Mouse (Mus musculus): ENCODE data around the gene Cycs. TPM values are rescaled to one million over a fixed set of nuclear protein-coding genes. Genes with fewer than 3 reads are reported as not detected.
A peak's percentile ranks its signal among the peaks of the same experiment; 100 is the strongest.

Gene Cycs
- total RNA-seq, 2 experiments from 2014 or later = 163 to 166 TPM

GRCm38 (mm10) chr6:50549051-50549450 lies 17.3 kb downstream of the Cycs start:
- DNase-seq = no peak
- intact Hi-C loops (cut with DNase I) = no loop called here

DNA sequence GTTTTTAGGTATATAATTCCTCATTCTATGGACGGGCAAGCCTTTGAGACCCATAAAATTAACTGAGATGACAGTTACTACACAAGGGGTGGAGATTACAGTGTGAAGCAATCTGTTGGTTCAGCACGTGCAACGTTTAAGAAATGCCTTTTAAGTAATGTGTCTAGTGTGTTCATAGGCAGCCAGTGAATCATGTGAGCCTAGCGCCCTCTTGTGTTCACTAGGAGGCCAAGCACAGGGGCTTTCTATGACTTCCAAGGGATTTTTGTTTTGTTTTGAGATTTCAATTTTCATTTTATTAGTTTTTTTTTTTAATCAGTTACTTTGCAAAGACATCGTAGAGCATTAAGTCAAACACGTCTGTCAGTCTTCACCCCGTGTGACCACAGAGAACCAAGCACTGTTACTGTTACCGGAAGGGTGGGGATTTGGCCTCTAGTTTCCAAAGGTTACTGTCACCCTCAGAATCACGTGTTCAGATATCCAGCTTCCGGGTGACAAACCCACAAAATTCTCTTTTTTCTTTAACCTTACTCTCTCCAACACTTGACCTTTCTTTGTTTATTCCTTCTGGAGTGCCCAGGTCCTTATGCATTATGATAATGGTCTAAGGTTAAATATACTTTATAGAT lies 20.8 kb downstream of the Cycs start:
- DNase-seq = peak; percentile 42 to 61
- intact Hi-C loops (cut with DNase I) = no loop called here

GRCm38 (mm10) chr6:50542535-50542934 lies 23.8 kb downstream of the Cycs start:
- DNase-seq = no peak
- intact Hi-C loops (cut with DNase I) = no loop called here

- intact Hi-C loops (cut with DNase I) = loop anchor here (5.0 to 10.0 kb wide), 3 partner anchors 427 to 1022 kb away; partner anchors contain the start of gene Mpp6
- no peak for DNase-seq
Observed at GRCm38 (mm10) chr6:50539641-50540040, 26.7 kb downstream of the Cycs start.

GRCm38 (mm10) chr6:50536461-50536892 lies 29.9 kb downstream of the Cycs start:
- intact Hi-C loops (cut with DNase I) = loop anchor here (2.0 to 10.0 kb wide), 4 partner anchors 228 to 1019 kb away; partner anchors contain the start of gene Mpp6
- peak; percentile 80 to 90 for DNase-seq

- intact Hi-C loops (cut with DNase I) = loop anchor here (5.0 to 10.0 kb wide), 3 partner anchors 423 to 1018 kb away; partner anchors contain the start of gene Mpp6
- no peak for DNase-seq
Observed at GRCm38 (mm10) chr6:50535346-50535745, 31.0 kb downstream of the Cycs start.

DNA sequence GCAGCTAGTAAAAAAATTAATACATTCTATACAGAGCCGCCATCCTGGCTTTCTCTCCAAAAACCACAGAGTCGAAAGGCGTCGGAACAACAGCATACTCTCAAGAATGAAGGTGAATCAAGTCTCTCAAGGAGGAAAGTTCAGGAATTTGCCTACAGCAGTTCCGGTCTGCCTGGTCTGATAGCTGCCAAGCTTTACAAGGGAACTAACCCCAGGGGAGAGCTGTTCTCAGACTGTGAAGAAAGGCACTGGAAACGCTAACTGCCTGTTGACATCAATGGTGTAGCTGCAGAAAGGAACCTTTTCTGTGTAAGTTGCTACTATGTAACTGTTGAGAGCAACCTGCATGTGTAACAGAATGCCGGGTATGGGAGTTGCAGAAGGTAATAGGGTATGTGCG lies 34.4 kb downstream of the Cycs start:
- DNase-seq = no peak
- intact Hi-C loops (cut with DNase I) = loop anchor here (10.0 kb wide), 1 partner anchor 607 kb away; no protein-coding TSS in a partner anchor

DNA sequence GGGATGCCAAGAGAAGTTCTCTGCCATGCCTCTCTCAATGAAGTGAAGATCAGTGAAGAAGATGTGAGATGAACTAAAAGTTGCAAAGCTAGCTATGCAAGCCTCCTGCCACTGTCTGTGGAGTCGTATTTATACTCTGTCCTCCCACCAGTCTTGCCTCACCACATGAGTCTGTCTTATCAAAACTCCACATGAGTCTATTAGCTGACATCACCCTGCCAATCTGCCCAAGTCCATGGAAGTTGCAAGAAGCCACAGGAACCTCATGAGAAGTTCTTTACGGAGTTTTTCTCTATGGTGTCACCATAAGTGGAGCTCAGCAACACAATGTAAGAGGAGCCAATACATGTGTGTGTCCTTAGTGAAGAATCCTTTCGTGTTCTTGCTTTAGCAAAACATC lies 35.3 kb downstream of the Cycs start:
- no peak for DNase-seq
- intact Hi-C loops (cut with DNase I) = loop anchor here (10.0 kb wide), 1 partner anchor 606 kb away; no protein-coding TSS in a partner anchor

DNA sequence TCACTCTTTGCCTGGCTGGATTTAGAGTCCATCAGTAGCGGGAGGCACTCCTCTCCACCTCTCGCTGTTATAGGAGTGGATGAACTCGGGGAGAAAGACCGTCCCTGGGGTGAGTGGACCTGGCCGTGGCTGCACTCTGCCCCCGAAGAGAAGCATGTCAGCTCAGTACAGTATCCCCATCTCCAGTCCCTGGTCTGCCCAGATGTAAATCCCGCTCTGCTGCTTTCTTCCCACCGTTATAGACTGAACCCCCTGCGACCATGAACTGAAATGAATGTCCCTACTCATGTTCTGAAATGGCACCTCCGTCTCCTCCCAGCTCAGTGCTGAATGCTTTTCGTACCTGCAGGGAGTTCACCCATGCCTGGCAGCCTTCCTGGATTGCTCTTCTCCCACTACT lies 37.1 kb downstream of the Cycs start:
- intact Hi-C loops (cut with DNase I) = loop anchor here (5.0 kb wide), 2 partner anchors 72 to 87 kb away; partner anchors contain the start of gene Osbpl3
- no peak for DNase-seq

- DNase-seq = no peak
- intact Hi-C loops (cut with DNase I) = loop anchor here (5.0 kb wide), 2 partner anchors 70 to 85 kb away; partner anchors contain the start of gene Osbpl3
Observed at GRCm38 (mm10) chr6:50527416-50527815, 38.9 kb downstream of the Cycs start.

DNA sequence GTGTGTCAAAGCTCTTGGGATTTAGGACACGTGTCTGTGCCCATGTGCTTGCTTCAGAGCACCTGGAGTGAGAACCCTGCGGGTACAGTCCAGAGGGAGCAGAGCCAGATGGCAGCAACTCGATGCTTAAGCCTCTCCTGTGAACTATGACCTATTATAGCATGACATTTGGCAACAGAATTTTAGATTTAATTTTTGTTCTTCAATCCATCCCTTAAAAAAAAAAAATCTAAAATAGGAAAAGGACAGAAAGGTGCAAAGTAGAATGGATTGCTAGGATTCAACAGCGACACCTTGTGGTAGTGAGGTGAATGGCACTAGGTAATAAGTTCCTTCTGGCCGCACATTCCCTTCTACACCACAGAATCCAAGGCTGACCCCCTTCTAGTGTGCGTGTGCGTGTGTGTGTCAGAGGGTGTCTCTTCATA lies 39.7 kb downstream of the Cycs start:
- DNase-seq = peak; percentile 76 to 87
- intact Hi-C loops (cut with DNase I) = loop anchor here (1.0 to 5.0 kb wide), 3 partner anchors 69 to 214 kb away; partner anchors contain the start of gene Osbpl3

GRCm38 (mm10) chr6:50525846-50526245 lies 40.5 kb downstream of the Cycs start:
- intact Hi-C loops (cut with DNase I) = loop anchor here (1.0 to 5.0 kb wide), 3 partner anchors 69 to 214 kb away; partner anchors contain the start of gene Osbpl3
- DNase-seq = no peak

DNA sequence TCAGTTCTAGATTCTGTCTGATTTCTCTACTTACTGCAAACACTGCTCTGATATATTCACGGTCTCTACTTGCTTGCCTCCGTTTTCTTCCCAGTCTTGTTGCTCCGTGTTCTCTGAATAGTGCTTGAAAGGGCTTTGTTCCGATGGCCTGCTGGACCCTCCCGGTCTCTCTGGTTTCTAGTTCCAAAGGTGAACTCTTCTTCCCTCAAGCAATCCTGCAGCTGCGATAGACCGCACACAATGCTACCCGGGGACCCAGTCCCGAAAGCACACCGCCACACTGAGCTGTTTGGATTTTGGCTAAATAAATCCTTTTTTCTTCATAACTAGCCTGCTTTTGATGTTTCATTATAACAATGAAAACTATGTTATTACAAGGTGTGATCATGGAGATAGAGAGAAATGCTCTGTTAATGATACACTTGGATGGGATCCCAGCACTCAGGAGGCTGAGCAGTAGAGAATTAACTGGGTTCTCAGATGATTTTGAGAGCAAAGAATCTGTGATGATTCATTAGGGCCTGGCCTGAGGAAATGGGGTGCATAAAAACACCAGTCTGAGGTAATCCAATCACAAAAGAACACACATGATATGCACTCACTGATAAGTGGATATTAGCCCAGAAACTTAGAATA lies 42.0 kb downstream of the Cycs start:
- DNase-seq = no peak
- intact Hi-C loops (cut with DNase I) = no loop called here

DNA sequence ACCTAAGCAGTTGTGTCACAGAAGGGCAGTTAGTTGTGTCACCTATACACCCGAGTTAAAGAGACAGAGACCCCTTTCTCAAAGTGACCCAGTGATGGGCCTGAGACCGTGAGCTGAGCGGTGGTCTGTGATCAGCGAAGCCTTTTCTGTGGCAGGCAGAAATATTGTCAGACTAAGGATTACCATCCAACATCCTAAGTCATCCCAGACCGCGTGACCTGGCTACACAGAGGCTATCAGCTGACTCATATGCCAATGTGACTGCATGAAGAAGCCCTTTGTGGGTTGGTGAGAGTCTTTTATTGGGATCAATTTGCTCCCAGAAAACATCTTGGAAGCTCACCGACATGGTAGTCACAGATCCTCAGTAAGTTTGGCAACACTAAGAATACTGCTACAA lies 43.6 kb downstream of the Cycs start:
- intact Hi-C loops (cut with DNase I) = no loop called here
- DNase-seq = no peak

GRCm38 (mm10) chr6:50521532-50522135 lies 44.7 kb downstream of the Cycs start:
- intact Hi-C loops (cut with DNase I) = no loop called here
- DNase-seq = no peak

DNA sequence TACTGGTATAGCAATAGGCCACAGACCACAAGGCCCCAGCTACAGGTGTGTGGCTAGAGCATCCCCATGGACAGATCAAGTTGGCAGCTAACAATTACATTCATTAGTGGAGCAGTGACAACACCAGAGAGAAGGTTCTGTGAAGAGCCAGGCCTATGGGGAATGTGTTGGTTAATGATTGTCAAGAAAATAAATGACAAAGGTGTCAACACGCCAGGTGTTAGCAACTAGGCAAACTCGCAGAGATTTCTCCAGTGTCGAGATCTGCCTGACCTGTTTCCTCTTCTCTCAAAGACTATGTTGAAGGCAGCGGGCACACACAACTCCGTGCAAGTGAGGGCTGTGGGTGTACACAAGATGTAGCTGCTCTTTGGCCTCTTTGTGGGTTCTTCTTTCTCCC lies 46.2 kb downstream of the Cycs start:
- intact Hi-C loops (cut with DNase I) = no loop called here
- no peak for DNase-seq

GRCm38 (mm10) chr6:50518371-50518770 lies 48.0 kb downstream of the Cycs start:
- DNase-seq = no peak
- intact Hi-C loops (cut with DNase I) = no loop called here

Data from heart, postnatal 10 days (tissue).